Mouse (Mus musculus): ENCODE data around the gene Ttc39b.

Gene Ttc39b

DNA sequence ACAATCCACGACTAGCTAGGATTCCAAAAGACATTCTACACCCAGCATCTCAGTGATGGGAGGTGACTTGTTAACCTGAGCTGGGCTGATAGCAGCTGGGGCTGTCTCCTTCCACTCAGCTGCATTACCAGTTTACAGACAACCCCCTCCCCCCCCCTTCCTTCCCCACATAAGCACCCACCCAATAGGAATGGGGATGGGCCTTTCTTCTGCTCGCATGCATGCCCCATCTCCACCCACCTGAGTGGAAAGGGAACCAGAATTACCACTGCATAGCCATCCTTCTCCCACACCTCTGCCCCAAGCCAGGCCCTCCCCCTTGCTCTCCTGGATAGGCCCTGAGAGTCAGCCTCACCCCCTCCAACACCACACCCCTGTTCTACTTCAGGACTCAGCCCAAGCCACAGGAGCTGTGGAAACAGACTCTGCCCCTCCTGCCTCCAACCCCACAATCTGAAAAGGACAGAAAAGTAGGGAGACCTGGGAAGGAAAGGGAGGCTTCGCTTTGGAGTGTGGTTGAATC, 6.2 kb downstream of the Ttc39b start:
- DNase-seq (ENCODE audit: low spot score) = no peak

DNA sequence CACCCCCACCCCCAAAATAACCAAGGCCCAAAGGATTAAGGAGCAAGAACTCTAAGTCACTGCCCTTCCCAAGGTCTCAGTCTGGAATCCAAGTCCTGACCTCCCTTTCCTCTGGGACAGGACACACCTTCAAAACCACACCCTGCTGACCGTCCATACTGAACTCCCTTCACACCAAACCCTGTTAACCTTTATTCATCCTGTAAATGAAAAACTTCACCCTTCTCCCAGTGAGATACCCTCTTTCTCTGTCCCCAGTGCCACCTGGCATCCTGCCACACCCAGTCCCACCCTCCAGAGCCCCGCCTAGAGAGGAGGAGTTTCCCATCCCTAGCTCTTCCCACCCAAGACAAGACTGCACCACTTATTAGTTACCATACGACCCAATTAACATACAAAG, 7.3 kb downstream of the Ttc39b start:
- no peak for DNase-seq (ENCODE audit: low spot score)

DNA sequence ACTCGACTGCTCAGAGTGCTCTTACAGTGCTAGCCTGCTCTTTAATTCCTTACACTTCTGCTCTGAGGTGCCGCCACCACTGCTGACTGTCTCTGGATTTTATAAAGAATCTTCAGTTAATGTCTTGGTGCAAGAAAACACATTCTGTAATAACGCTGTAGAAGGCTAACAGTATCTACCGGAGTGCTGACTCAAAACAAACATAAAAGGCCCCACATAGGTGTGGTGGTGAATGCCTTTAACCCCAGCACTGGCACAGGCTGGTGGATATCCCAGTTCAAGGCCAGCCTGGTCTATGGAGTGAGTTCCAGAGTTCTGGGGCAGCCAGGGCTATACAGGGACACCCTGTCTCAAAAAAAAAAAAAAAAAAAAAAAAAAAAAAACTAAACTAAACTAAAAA, 8.1 kb downstream of the Ttc39b start:
- no peak for DNase-seq (ENCODE audit: low spot score)

DNA sequence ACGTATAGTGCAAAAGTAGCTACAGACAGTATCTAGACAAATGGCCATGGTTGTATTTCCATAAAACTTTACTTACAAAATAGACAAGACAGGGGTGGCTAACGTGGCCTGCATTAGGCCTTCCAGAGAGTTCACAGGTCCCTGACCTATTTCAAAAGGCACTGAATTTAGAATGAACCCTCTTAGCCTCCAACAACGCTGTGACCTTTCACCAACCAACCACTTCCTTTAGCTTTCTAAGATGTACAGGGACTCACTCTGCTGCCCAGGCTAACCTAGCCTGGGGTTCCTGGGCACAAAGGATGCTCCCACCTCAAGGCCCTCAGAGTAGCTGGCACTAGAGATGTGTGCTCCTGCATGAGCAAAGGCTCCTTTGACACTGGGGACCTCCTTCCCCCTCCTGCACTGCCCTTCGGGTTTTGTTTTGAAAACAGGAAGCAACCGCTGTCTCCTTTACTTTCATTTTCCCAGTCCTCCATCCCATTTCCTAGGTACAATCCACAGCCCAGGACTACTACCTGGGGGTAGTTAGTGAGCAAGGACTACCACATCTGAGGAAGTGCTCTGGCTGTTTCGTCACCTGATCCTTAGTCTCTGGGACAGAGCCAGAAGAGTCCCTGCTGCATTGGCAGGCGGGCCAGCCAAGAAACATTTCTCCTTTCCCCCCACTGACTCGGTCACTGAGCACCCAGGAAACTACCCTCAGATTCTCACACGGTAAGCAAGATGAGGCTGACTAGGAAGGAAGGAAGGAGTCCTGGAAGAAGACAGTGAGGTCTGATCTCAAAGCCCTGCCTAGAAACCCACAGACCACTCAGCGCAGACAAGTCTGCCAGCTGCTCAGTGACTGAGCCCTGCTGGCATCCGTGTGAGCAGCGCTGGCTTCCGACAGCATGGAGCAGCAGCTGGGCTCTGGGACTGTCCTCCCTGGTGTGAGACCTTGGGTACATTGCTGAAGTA, 8.9 kb downstream of the Ttc39b start:
- no peak for DNase-seq (ENCODE audit: low spot score)

DNA sequence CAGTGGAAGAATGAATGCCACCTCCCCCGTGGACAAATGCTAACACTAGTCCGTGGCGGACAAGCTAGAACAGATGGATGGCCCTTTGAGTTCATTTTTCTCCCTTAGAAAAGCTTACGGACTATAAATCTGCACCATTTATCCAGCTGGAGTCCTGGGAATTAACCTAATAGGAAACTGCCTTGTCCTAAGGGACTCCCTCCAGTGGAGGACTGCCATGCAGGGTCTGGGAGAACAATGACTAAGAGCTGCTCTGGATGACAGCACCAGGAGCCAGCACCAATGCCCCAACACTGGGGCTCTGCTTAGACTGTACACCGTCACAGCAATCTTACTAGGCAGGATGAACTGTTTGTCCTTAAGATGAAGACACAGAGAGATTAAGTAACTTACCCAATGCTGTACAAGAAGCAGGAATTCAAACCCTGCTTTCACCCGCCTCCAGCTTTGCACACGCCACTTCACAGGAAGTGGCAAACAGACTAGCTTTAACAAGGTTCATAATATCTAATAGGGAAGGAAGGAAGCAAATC, 9.7 kb downstream of the Ttc39b start:
- DNase-seq (ENCODE audit: low spot score) = no peak

DNA sequence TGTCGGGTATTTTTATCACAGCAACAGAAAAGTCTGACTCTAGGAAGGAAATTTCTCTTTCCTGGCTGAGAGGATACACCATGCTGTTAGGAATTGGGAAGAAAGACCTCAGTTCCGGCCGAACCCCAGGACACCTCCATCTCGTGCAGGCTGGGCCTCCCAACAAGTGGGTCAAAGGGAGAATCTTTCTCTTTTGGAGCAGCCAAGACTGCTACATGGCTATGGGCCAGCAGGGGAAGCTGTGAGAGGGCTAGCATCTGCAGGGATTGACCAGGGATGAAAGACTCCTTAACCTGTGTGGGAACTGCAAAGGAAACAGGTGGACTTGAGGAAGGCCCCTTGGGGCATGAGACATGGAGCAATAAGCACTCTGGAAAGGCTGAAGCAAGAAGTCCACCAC, 11.7 kb downstream of the Ttc39b start:
- DNase-seq (ENCODE audit: low spot score) = no peak

DNA sequence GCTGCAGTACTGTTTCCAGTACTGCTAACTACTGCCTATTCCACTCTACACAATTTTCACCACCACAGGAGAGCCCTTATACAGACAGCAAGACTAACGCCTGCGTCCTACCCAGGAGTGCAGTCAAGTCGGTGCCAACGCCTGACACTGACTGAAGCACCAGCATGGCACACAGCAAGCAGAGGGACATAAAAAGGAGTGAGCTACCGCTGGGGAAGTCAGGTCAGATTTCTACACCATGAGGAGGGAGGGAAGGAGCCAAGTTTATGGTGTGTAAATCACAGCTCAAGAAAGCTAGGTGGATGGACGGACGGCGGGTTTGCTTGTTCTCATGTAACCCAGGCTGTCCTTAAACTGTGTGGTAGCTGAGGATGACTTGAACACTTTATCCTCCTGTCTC, 12.6 kb downstream of the Ttc39b start:
- DNase-seq (ENCODE audit: low spot score) = no peak

DNA sequence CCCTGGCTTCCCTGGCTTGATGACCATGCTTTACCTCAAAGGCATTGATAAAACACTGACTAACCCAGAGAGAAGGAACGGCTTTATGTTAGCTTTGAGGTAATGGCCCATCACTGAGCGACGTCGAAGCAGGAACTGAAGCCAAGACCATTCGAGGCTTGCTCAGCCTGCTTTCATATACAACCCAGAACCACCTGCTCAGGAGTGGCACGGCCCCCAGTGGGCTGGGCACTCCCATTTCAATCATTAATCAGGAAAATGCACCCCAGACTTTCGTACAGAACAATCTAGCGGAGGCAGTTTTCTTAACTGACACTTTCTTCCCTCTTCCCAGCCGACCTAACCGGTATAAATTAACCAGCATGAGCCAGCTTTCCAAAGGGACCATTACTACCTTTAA, 13.1 kb downstream of the Ttc39b start:
- DNase-seq (ENCODE audit: low spot score) = no peak

DNA sequence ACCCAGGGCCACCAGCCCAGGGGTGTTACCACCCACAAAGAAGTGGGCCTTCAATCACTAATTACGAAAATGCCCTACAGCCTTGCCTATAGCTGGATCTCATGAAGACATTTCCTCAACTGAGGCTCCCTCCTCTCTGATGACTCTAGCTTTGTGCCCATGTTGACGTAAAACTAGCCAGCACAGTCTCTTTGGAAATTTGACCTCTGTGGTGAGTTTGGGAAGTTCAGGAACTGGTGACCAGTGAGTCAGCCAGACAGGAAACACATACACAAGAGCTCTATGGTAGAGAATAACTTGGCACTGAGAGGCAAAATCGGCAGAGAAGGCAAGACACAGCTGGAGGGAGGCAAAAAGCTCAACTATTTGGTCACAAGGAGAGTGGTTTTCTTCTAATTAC, 15.1 kb downstream of the Ttc39b start:
- DNase-seq (ENCODE audit: low spot score) = no peak

DNA sequence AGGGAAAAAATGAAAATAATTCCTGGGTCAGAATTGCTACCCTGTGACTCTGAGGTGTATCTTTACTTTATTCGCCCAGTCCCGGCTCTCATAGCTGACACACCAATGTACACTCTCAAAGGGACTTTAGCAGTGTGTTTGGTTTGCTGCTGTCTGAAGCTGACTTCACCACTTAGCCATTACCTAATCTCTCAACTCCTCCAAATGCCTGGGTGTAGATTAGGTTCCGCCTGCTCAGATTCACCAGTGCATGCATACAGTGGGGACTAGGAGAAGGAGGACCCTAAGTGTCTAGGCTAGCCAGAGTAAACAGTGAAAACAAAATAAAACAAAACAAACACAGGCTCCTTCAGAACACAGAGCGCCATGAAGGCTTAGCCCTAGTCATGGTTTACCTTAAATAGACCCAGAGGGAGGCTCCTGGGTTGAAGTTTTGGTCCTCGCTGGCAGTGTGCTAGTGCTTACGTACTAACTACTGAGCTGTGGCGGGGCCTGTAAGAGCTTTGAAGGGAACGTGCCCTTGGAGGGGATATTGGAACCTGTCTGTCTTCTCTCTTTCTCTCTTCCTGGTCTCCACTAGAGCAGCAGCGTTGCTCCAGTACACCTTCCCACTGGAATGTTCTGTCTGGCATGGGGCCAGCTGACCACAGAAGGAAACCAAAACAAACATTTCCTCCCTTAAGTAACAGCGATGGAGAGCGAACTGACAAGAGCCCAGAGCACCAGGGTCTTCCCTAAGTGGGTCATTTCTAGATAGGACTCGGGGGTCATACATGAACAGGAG, 16.2 kb downstream of the Ttc39b start:
- no peak for DNase-seq (ENCODE audit: low spot score)

DNA sequence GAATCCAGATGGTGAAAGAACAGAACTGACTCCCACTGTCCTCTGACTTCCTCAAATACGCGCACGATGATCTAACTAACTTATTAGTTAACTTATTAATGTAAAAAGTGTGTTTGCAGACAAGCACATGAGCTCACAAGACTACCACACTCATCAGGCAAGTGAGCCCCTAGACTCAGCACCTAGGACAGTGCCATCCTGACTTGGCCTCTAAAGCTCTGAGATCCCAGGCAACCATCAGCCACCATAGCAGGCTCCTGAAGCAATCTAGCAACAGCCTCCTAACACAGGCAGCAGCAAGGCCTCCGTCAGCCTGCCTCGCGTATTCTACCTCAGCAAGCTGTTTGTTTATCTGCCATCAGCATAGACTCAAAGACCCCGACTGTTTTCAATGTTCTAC, 17.2 kb downstream of the Ttc39b start:
- no peak for DNase-seq (ENCODE audit: low spot score)

DNA sequence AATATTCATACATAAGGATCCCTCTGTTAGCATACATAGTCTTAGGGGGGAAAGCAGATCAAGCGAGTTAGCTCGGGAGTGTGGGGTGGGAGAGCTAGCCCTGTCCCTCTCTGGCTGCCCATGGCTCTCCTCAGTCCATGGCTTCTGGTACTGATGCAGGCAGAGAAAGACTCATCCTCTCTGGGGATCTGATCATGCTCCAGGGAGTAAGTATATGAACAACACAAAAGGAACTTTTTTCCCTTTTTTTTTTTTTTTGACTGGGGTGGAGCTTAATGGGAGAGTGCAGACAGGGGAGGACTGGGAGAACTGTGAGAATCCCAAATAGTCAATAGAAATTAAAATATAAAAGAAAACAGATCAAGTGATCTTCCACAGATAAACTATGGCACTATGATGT, 19.0 kb downstream of the Ttc39b start:
- DNase-seq (ENCODE audit: low spot score) = no peak

DNA sequence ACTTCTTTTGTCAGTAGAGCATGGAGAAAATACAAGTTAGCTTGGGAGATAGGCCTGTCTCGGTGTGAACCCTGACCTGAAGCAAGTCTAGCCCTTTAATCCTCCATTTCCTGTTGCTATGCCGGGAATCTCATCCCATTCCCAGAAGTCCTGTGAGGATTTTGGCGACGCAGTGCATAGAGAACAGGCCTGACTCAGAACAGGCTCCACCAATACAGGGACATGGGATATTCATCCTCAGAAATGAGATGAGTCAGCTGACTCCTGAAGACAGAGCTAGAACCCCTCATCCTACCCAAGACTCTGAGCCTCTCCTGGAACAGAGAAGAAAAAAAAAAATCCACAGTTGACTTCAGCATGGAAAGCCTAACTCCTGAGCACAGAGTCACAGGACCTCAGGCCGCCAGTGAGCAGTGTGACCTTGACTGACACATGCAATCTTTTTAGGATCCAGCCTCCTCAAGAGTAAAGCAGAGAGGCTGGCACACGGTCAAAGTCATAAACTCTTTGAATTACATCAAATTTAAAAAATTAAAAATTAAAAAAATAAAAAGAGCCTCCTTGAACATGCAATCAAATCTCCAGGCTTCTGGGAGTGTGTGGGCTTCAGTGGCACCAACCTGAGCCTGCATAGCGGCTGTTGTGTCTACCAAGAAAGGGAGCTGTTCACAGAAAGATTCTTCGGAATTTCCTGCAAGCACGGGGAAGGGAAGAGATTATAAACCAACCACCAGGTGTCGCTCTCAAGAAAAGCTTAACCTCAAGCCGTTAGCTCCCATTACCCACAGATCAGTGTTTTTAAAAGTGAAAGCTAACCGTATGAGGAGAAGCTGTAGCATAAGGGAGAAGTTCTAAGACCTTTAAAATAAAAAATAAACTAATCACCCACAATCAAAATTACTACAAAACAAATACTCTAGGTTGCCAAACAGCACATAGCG, 20.9 kb downstream of the Ttc39b start:
- DNase-seq (ENCODE audit: low spot score) = peak; percentile 84

DNA sequence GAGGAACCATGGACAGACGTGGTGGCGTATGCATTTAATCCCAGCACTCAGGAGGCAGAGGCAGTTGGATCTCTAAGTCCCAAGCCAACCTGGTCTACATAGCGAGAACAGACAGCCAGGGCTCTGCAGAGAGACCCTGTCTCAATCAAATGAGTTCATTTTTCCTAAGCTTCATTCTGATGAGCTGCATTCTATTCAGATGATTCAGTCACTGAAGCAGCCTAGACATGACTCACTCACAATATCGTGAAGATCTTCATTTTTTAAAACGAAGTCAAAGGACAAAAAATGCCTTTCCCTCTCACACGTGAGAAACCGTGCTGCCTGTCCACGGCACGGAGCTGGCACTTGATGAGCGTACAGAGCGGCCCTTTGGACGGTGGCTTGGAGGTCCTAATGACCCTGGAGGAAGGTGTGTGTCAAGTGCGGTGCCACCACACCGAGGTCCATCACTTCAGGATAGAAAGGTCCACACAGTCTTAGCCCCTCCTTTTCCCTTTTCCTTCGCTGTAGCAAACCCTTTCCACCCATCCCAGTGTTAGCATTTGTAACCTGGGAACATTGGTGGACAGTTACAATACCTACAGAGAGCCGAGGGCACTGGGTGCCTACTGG, 21.8 kb downstream of the Ttc39b start:
- no peak for DNase-seq (ENCODE audit: low spot score)

DNA sequence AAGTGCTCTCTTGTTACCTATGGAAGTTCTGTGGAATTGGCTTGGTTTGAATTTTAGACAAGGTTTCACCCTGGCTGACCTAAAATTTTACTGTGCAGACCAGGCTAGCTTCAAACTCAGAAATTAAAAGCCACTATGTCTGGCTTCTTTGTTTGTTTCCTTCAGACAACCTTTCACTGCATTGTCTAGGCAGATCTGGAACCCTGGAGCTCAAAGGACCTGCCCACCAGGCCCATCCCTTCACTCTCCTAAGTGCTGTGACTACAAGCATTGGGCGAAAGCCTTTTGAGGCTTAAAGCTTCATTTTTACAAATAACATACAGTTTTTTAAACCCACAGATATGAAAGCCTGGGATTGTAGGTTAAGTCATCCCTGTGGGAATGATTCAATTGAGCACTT, 22.3 kb downstream of the Ttc39b start:
- no peak for DNase-seq (ENCODE audit: low spot score)

DNA sequence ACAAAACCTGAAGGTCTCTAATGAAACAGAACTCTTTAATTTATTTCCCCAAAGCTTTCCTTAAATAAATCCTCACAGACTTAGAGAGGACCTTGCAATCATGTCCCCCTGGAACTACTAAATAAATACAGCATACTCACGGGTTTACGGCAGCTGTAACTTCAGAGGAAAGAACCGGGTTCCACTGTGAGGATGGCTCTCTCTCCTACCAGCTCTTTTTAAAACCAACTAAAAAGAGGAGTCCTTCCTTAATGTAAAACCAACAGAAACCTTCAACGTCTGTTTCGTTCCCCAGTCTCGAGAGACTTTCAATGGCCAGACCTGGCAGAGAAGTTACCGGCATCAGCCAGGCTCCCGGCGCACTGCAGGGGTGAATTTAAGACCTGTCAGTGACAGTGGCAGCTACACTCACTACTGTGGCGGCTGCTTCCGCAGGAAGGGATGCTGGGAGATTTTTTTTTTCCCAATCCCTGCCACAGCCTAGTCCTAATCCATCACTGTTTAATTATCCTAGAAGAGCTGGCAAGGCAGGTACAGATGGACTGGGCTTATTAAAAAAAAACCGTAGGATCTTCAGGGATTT, 39.2 kb downstream of the Ttc39b start:
- no peak for DNase-seq (ENCODE audit: low spot score)

DNA sequence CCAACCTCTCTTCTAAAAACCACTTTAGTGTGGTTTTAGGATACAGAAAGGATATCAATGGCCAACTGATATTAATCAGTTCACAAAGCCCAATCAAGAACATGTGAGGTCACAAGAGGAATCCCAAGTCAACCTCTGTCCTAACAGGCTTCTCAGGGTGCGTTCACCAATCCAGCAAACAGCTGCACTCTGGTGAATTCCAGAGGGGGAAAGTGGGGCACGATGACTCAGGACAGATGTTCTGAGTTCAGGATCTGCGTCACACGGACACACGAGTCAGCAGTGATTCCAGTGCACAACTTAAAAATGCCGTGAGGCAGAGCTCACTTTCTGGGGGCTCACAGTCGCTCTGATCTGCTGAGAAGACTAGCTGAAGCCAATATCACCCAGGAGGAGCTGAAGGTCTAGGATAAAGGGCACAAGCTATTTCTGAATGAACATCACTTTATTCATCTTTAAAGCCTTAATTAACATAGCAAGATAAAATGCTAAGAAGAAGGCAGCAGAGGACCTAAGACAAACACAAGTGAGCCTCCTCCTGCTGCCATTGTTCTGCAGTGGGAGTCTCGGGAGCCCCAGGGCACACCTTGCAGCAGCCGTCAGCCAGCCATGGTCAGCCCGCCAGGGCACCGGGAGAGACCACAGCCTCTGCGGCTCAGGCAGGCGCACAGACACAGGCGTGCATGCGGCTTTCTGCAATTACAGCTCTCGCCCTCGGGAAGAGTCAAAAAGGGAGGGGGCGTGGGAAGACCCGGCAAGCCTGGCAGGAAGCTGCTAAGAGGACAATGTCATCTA, 39.9 kb downstream of the Ttc39b start:
- no peak for DNase-seq (ENCODE audit: low spot score)

DNA sequence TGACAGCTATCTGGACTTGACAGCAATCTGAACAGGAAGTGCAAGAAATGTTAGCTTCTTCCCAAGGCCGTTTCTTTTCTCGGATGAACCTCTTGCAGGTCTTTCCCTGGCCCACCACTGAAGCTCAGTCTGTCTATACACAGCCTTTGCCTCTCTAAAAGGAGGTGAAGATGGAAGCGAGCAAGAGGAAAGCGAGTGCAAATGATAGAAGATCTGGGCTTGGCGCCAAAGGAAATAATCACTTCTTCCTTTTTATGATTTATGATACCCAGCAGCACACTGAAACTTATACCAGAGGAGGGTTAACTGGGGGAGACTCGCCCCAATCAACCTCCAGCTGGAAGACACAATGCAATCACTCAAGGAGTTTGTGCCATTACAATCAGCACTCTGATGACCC, 41.6 kb downstream of the Ttc39b start:
- DNase-seq (ENCODE audit: low spot score) = no peak

DNA sequence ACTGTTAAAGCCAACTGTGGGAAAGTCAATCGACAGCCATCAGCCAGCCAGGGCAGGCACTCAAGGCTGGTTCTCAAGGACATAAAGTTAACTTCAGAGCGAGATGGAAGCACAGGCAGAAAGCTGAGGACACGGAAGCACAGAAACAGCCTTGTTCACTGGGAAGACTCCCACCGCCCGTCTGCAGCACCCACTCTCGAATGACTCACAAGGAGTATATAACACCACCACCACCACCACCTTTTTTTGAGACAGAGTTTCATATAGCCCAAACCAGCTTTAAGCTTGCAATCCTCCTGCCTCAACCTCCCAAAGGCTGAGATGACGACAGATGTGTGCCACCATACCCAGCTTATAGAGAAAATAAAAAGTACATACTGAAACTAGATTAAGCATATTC, 44.8 kb downstream of the Ttc39b start:
- no peak for DNase-seq (ENCODE audit: low spot score)

DNA sequence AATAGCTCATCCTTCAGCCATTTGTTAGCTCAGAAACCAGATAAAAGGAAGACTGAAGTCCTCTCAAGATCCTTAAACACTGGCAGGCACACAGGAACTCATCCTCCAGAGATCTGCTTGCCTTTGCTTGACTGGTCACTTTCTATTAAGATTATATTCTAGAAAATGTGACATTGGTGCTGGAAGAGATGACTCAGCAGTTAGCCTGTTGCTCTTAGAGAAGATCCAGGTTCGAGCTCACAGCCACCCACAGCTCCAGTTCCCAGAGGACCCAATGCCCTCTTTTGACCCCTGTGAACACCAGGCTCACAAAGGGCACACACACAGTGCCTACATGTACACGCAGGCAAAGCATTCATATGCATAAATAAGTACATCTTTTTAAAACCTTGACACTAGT, 49.8 kb downstream of the Ttc39b start:
- no peak for DNase-seq (ENCODE audit: low spot score)
